8 mouse cellular contexts compared by ENCODE assay signal in genomic region chr12:11151015-11151414, GRCm38 (mm10). TPM values are rescaled to one million over a fixed set of nuclear protein-coding genes. Genes with fewer than 3 reads are reported as not detected.
A peak's percentile ranks its signal among the peaks of the same experiment; 100 is the strongest.
DNase-seq lines count a peak whose midpoint lies in the region; ATAC-seq and TF ChIP-seq lines count a peak whose summit lies in the region.

Kcns3 (minus strand) TSS chr12:11151056.

- no peak for TF ChIP-seq EP300 in heart, postnatal 0 days (IDR thresholded peaks at IDR 0.05; ENCODE audit: low read depth)

- peak within 1 kb of the TSS; percentile 34 for H3K4me3 ChIP-seq in cortical plate, adult 2 months (ENCODE audit: insufficient read depth, low read length)
- H3K4me3 ChIP-seq in heart, postnatal 0 days (ENCODE audit: low read depth, low read length), result peak within 1 kb of the TSS; percentile 60
- peak within 1 kb of the TSS; percentile 57 for H3K4me3 ChIP-seq in midbrain, embryonic 11.5 days (ENCODE audit: low read depth, low read length)

- intact Hi-C loops in left cerebral cortex, postnatal 4 days (cut with DNase I), result loop anchor here (10.0 kb wide), 1 partner anchor 346 kb away; no protein-coding TSS in a partner anchor

- ATAC-seq in heart, postnatal 0 days (ENCODE audit: insufficient read depth, low read depth), result no peak
- ATAC-seq in midbrain, embryonic 11.5 days (ENCODE audit: low FRiP score), result no peak

- peak; percentile 5 for DNase-seq in kidney, postnatal 14 days
- no peak for DNase-seq in kidney, adult 18-20 months
- DNase-seq in heart, postnatal 0 days (ENCODE audit: low spot score), result no peak
- DNase-seq in midbrain, embryonic 11.5 days (ENCODE audit: low spot score, missing footprints), result no peak
- DNase-seq in ovary, postnatal 10 days (ENCODE audit: low spot score), result no peak
- no peak for DNase-seq in T-cell, adult 2 months (ENCODE audit: low spot score)
- no peak for DNase-seq in left cerebral cortex, postnatal 4 days

- H3K4me2 ChIP-seq in heart, postnatal 0 days (ENCODE audit: low read depth, low read length), result peak within 1 kb of the TSS; percentile 93
- H3K4me2 ChIP-seq in midbrain, embryonic 11.5 days, result peak within 1 kb of the TSS; percentile 98

- no peaks in the 10 kb centered on the region for H3K36me3 ChIP-seq in heart, postnatal 0 days (replicated peaks; ENCODE audit: control insufficient read depth, insufficient read depth, low read length)
- H3K36me3 ChIP-seq in midbrain, embryonic 11.5 days (ENCODE audit: control insufficient read depth, insufficient read depth, low read length), result no peaks in the 10 kb centered on the region

- 35% methylated on average over 15 of the region's 15 CpGs for WGBS in heart, postnatal 0 days
- WGBS in midbrain, embryonic 11.5 days, result 19% methylated on average over 15 of the region's 15 CpGs

- H3K4me1 ChIP-seq in cortical plate, adult 2 months (ENCODE audit: control insufficient read depth, insufficient read depth, low read length), result no peaks in the 10 kb centered on the region
- peaks cover 8% of the 10 kb centered on the region; the same call in 1 of the 2 replicates for H3K4me1 ChIP-seq in heart, postnatal 0 days (ENCODE audit: control insufficient read depth, insufficient read depth)
- peaks cover 3% of the 10 kb centered on the region for H3K4me1 ChIP-seq in midbrain, embryonic 11.5 days (ENCODE audit: control insufficient read depth, insufficient read depth, low read length)

- H3K27ac ChIP-seq in cortical plate, adult 2 months (ENCODE audit: insufficient read depth, low read length), result no peak within 1 kb of the TSS
- no peak within 1 kb of the TSS for H3K27ac ChIP-seq in heart, postnatal 0 days (ENCODE audit: low read depth)
- no peak within 1 kb of the TSS for H3K27ac ChIP-seq in midbrain, embryonic 11.5 days (ENCODE audit: low read depth, low read length)

- H3K9ac ChIP-seq in heart, postnatal 0 days (replicated peaks; ENCODE audit: low read depth, low read length), result peak within 1 kb of the TSS; percentile 11; the same call in 1 of the 2 replicates
- H3K9ac ChIP-seq in midbrain, embryonic 11.5 days (ENCODE audit: low read length), result peak within 1 kb of the TSS; percentile 56

- no peak for TF ChIP-seq POLR2A in cortical plate, adult 2 months (IDR thresholded peaks at IDR 0.05; ENCODE audit: extremely low read depth, insufficient read depth, low read length)

- peaks cover 41% of the 10 kb centered on the region for H3K27me3 ChIP-seq in heart, postnatal 0 days (ENCODE audit: control insufficient read depth, insufficient read depth, low read length)
- peaks cover 35% of the 10 kb centered on the region for H3K27me3 ChIP-seq in midbrain, embryonic 11.5 days (ENCODE audit: control insufficient read depth, insufficient read depth, low read length)

- no peak for TF ChIP-seq CTCF in cortical plate, adult 2 months (IDR thresholded peaks at IDR 0.05; ENCODE audit: extremely low read depth, insufficient read depth, low read length)
- no peak for TF ChIP-seq CTCF in heart, postnatal 0 days (IDR thresholded peaks at IDR 0.05; ENCODE audit: low read depth)

- no peaks in the 10 kb centered on the region for H3K9me3 ChIP-seq in heart, postnatal 0 days (replicated peaks; ENCODE audit: control insufficient read depth, low read length)
- no peaks in the 10 kb centered on the region for H3K9me3 ChIP-seq in midbrain, embryonic 11.5 days (ENCODE audit: control insufficient read depth, low read length)

RNA-seq across cellular contexts. Expression of gene Kcns3, which starts in this region (rescaled TPM):
- 8.5 and 9.0 TPM in 2 replicates for polyA plus RNA-seq in cortical plate, adult 2 months (2012; rRNA removed)
- total RNA-seq in heart, postnatal 0 days (2014; rRNA removed; ENCODE audit: low replicate concordance), result 0.08 and 1.2 TPM in 2 replicates
- 0.18 TPM in 2 replicates for polyA plus RNA-seq in heart, postnatal 0 days (2015; fragmentation: Nextera tagmentation; extraction: Ambion mirVana)
- polyA plus RNA-seq in midbrain, embryonic 11.5 days (2014; fragmentation: Nextera tagmentation; extraction: Ambion mirVana), result 0.26 and 0.34 TPM in 2 replicates
- 1 to 10 TPM; 3.8 to 4.3 TPM for total RNA-seq in left cerebral cortex, postnatal 4 days (2021)
